Mouse (Mus musculus): ENCODE results near the gene Mpp1. TPM values are rescaled to one million over a fixed set of nuclear protein-coding genes. Genes with fewer than 3 reads are reported as not detected.

Mpp1 gene
- polyA plus RNA-seq, 1 experiment from 2014 or later, result 69.6 TPM

DNA sequence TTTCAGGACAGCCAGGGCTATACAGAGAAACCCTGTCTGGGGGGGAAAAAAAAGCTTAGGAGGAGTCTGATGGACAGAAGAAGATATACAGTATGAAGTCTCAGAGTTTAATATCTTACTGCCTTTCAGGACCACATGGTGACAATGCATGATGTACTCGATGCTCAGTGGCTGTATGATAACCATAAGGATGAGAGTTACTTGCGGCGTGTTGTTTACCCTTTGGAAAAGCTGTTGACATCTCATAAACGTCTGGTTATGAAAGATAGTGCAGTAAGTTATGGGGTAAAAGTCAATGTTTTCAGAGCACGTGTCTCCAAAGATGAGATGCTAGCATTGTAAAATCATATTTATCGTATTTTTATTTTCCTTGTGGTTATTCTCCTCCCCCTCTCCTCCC is 28.5 kb downstream of the Mpp1 start:
- no peak overlapping the region for H3K4me3 ChIP-seq (ENCODE audit: low read depth, low read length)

DNA sequence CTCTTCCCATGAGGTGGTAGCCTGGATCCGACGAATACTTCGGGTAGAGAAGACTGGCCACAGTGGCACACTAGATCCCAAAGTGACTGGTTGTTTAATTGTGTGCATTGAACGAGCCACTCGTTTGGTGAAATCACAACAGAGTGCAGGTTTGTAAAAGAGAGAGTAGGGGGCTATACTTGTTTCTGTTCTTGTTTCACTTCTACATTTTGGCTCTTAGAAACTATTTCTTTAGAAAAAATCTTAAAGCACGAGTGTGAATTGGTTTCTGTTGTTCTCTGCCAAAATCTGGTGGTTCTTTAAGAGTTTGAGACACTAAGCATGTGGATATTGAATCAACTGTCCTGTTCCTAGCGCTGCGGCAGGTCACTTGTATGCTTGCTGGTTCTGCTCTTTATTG is 32.0 kb downstream of the Mpp1 start:
- Histone ChIP-seq H3K9ac (no peak overlapping the region), H3K4me2 (no peak overlapping the region), H3K36me3 (ENCODE audit: insufficient read depth) (peaks cover 33% of the 10 kb centered on the region), H3K4me1 (ENCODE audit: insufficient read depth) (no peaks in the 10 kb centered on the region), H3K27ac (ENCODE audit: low read depth) (no peak overlapping the region), H3K27me3 (ENCODE audit: insufficient read depth, low read length) (no peaks in the 10 kb centered on the region), H3K4me3 (ENCODE audit: low read depth, low read length) (no peak overlapping the region), H3K9me3 (ENCODE audit: low read depth, low read length) (no peaks in the 10 kb centered on the region)
- no peak for TF ChIP-seq CTCF (IDR thresholded peaks at IDR 0.05; ENCODE audit: low read depth)
- ATAC-seq (ENCODE audit: insufficient read depth), result no peak
- WGBS, result 87% methylated on average over 8 of the region's 8 CpGs
- DNase-seq, result no peak

More for the DNA sequence above, 28.5 kb downstream of the Mpp1 start:
- DNase-seq, result no peak
- no peak for TF ChIP-seq CTCF (IDR thresholded peaks at IDR 0.05; ENCODE audit: low read depth)
- Histone ChIP-seq H3K9ac (no peak overlapping the region), H3K4me2 (no peak overlapping the region), H3K9me3 (ENCODE audit: low read depth, low read length) (no peaks in the 10 kb centered on the region), H3K36me3 (ENCODE audit: insufficient read depth) (peaks cover 60% of the 10 kb centered on the region), H3K27ac (ENCODE audit: low read depth) (no peak overlapping the region), H3K27me3 (ENCODE audit: insufficient read depth, low read length) (no peaks in the 10 kb centered on the region), H3K4me1 (ENCODE audit: insufficient read depth) (no peaks in the 10 kb centered on the region)
- no peak for ATAC-seq (ENCODE audit: insufficient read depth)
- WGBS, result 67% methylated on average over 6 of the region's 6 CpGs

DNA sequence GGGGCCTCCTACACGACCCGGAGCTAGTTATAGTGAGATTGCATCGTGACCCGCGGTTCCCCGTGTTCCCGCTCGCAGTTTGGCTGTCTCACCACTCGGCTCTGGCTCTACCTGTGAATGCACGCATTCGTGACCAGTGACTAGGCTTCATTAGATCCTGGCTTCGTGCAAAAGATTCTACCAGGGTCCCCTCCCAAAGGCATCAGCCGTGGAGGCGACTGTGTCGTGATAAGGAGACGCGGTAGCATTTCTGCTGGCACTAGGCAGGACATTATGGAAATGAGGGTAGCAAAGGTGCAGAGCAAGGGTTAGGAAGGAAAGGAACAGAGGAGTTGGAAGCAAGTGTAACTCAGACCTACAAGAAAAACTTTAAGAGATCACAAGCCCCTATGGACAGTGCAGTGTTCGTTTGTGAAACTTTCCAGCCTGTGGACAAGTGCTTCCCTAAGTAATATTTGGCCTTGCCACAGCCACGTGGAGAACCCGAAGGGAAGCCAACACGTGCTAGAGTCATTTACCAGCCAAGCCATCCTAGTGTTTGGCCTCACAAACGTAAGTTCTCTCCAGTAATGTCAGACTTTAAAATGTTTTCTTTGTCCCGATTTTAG is 34.5 kb downstream of the Mpp1 start:
- no peak for TF ChIP-seq CTCF (IDR thresholded peaks at IDR 0.05; ENCODE audit: low read depth)
- Histone ChIP-seq H3K36me3 (ENCODE audit: insufficient read depth) (peaks cover 24% of the 10 kb centered on the region), H3K27ac (ENCODE audit: low read depth) (peak overlapping the region; percentile 56; the same call in 1 of the 2 replicates), H3K9me3 (ENCODE audit: low read depth, low read length) (no peaks in the 10 kb centered on the region), H3K4me3 (ENCODE audit: low read depth, low read length) (peak overlapping the region; percentile 46), H3K9ac (peak overlapping the region; percentile 53), H3K27me3 (ENCODE audit: insufficient read depth, low read length) (no peaks in the 10 kb centered on the region), H3K4me1 (ENCODE audit: insufficient read depth) (no peaks in the 10 kb centered on the region), H3K4me2 (peak overlapping the region; percentile 62)
- ATAC-seq (ENCODE audit: insufficient read depth), result 0 out of 2 replicates have a peak, but pooled peaks have one; percentile 6
- peak; percentile 50 for DNase-seq
- 17% methylated on average over 23 of the region's 23 CpGs for WGBS

DNA sequence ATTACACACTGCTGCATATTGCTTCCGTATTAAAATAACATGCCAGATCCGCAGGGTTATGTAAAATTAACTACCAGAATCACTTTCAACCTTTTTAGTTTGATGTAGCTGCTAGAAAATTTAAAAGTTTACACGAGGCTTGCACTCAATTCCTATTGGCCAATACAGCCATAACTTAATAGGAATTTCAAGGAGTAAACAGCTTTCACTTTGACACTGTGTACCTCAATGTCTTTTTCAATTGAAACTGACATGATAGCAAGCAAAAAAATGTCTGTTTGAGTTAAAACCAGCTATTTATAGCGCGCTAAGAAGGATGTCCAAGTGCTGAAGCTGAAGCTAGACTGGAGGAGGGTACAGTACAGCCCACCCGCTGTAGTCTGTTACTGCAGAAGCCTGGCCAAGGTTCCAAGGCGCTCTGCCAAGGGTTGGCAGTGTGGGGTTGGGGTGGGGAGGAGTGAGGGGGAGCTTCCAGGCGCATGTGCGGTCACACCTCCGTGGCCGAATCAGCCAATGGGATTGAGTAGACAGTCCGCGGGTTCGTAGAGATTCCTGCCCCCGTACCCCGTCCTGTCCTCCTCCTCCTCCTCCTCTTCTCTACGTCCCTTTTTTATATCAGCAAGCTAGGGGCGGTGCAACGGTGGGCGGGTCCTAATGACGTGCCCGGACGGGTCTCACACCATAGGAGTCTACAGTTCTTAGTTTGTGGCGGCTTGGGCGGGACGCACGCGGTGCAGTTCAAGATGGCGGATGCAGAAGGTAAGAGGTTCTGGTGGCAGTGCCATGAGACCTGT is 35.2 kb downstream of the Mpp1 start, which contains the start of gene Dkc1:
Gene Dkc1 (plus strand): TSS at position 486 of the 794 bp plus-strand sequence.
- ATAC-seq (ENCODE audit: insufficient read depth), result peak; percentile 98
- H3K4me2 ChIP-seq, result peak within 1 kb of the TSS; percentile 62
- DNase-seq, result peak; percentile 94
- H3K27me3 ChIP-seq (ENCODE audit: insufficient read depth, low read length), result no peaks in the 10 kb centered on the region
- peak within 1 kb of the TSS; percentile 53 for H3K9ac ChIP-seq
- no peaks in the 10 kb centered on the region for H3K9me3 ChIP-seq (ENCODE audit: low read depth, low read length)
- peaks cover 18% of the 10 kb centered on the region for H3K36me3 ChIP-seq (ENCODE audit: insufficient read depth)
- H3K4me1 ChIP-seq (ENCODE audit: insufficient read depth), result no peaks in the 10 kb centered on the region
- no peak for TF ChIP-seq CTCF (IDR thresholded peaks at IDR 0.05; ENCODE audit: low read depth)
- H3K4me3 ChIP-seq (ENCODE audit: low read depth, low read length), result peak within 1 kb of the TSS; percentile 46
- 14% methylated on average over 28 of the region's 29 CpGs for WGBS
- H3K27ac ChIP-seq (ENCODE audit: low read depth), result peak within 1 kb of the TSS; percentile 56; the same call in 1 of the 2 replicates

DNA sequence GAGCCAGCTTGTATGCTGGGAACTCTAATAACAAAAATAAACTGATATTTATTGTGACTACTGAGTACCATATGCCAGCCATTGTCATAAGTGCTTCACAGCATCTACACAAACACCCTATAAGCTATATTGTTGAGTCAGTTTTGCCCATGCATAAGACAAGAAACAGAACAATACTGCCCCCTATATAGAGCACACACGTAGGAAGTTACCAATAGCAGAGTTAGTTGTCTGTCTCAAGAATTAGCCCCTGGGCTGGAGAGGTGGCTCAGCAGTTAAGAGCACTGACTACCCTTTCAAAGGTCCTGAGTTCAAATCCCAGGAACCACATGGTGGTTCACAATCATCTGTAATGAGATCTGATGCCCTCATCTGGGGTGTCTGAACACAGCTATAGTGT is 45.2 kb downstream of the Mpp1 start:
- DNase-seq, result peak; percentile 30
- no peaks in the 10 kb centered on the region for H3K36me3 ChIP-seq (ENCODE audit: insufficient read depth)
- H3K4me1 ChIP-seq (ENCODE audit: insufficient read depth), result no peaks in the 10 kb centered on the region
- no peak overlapping the region for H3K9ac ChIP-seq
- TF ChIP-seq CTCF (IDR thresholded peaks at IDR 0.05; ENCODE audit: low read depth), result 0 out of 2 replicates have a peak, but pooled peaks have one; percentile 4
- 21% methylated on average over 1 of the region's 1 CpGs for WGBS
- no peak overlapping the region for H3K27ac ChIP-seq (ENCODE audit: low read depth)
- no peaks in the 10 kb centered on the region for H3K27me3 ChIP-seq (ENCODE audit: insufficient read depth, low read length)
- ATAC-seq (ENCODE audit: insufficient read depth), result no peak
- no peak overlapping the region for H3K4me3 ChIP-seq (ENCODE audit: low read depth, low read length)
- no peak overlapping the region for H3K4me2 ChIP-seq
- no peaks in the 10 kb centered on the region for H3K9me3 ChIP-seq (ENCODE audit: low read depth, low read length)

DNA sequence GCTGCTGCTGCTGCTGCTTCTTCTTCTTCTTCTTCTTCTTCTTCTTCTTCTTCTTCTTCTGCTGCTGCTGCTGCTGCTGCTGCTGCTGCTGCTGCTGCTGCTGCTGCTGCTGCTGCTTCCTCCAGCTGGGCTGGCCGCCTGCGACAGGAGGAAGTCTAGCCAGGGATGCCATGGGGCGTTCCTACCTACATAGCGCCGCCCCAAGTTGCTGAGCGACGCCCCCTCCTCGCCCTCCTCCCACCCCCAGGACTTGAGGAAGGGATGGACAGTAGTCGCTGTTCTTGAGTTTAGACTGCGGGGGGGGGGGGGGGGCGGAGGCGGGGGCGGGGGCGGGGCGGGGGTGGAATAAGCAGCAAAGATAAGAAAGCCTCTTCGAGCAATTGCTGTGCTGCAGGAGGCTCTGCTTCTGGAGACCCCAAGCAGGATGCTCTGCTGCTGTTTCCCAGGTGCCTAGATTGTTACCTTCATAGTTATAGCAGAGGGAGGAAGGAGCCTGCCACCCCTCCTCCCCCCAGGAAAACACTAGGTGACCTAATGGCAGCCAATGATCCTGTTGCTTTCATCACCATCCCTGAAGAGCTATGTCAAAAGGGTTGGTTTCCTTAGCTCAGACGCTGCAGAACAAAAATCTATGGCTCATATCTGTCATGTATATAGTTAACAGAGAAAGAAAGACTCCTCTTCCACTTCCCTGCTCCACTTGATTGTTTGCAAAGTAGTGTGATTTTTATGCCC is 45.9 kb downstream of the Mpp1 start, which contains the start of gene Gab3:
Gene Gab3 (minus strand): TSS at position 685 of the 735 bp plus-strand sequence.
- H3K9me3 ChIP-seq (ENCODE audit: low read depth, low read length), result no peaks in the 10 kb centered on the region
- H3K27me3 ChIP-seq (ENCODE audit: insufficient read depth, low read length), result no peaks in the 10 kb centered on the region
- peak; percentile 77 for DNase-seq
- WGBS, result 5% methylated on average over 12 of the region's 17 CpGs
- ATAC-seq (ENCODE audit: insufficient read depth), result peak; percentile 97
- peak within 1 kb of the TSS; percentile 58 for H3K27ac ChIP-seq (ENCODE audit: low read depth)
- no peak for TF ChIP-seq CTCF (IDR thresholded peaks at IDR 0.05; ENCODE audit: low read depth)
- H3K4me3 ChIP-seq (ENCODE audit: low read depth, low read length), result peak within 1 kb of the TSS; percentile 47
- no peaks in the 10 kb centered on the region for H3K36me3 ChIP-seq (ENCODE audit: insufficient read depth)
- no peaks in the 10 kb centered on the region for H3K4me1 ChIP-seq (ENCODE audit: insufficient read depth)
- H3K9ac ChIP-seq, result peak within 1 kb of the TSS; percentile 54
- H3K4me2 ChIP-seq, result peak within 1 kb of the TSS; percentile 58
